Mouse (Mus musculus): ENCODE measurements around the gene Gm49630.
"Not testable (repeated sequence)": the region's sequence is repeated elsewhere in the genome, so short reads cannot be mapped to it uniquely, and the experiment has no call there.

Gm49630 gene

DNA sequence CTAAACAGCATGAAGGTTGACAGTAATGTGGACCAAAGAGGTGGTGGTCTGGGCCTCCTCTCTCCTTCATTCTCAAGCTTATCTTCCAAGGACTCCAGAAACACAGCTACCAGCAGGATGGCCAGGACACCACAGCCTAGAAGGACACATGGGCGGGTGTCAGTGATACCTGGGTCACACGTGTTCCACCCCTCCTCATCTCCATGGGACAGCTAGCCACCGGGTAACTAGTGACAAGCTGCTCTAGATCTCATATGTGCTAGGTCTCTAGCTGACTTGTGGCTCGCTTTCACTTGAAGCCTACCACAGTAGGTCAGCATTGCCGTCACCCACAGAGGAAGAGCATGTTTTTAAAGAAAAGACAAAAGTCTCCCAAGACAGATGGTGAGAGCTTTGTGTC lies at the start of gene Gm49630:
Gm49630 (minus strand) TSS at position 101 of the 400 bp plus-strand sequence.
- DNase-seq = not testable (repeated sequence)

DNA sequence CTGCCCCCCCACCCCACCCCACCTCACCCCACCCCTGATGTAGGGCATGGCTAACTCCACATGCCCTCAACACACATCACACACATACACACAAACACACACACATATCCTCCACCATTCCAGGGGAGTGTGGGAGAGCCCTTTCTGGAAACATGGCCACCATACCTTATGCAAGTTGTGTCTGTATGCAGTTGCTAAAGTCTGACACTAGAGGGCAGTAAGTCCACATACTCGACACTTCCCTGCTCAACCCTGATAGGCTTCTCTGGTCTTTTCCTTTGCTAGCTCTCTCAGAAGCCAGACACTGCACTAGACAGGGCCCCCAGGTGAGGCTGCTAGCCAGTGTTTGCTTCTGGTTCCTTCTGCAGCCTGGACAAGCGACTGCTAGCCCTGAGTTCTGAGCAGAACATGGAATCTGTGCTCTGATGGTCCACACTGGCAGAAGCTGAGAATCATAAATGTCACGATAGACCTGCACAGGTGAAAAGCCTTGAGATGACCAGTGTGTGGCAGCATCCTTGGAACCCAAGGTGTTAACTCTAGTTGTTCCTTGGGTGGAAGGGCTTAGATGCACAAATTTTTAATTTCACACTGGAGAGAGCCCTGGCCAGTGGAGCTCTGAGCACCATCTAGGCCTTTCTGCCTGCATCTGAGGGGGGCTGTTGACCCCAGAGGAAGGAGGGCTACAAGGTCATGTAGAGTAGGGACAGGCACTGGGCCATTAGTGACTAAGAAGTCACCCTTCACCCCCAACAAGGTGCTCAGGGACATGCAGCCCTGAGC lies 48.6 kb upstream of the Gm49630 start:
- not testable (repeated sequence) for DNase-seq

GRCm38 (mm10) chr17:7414601-7415310 lies 43.0 kb upstream of the Gm49630 start:
- not testable (repeated sequence) for DNase-seq

DNA sequence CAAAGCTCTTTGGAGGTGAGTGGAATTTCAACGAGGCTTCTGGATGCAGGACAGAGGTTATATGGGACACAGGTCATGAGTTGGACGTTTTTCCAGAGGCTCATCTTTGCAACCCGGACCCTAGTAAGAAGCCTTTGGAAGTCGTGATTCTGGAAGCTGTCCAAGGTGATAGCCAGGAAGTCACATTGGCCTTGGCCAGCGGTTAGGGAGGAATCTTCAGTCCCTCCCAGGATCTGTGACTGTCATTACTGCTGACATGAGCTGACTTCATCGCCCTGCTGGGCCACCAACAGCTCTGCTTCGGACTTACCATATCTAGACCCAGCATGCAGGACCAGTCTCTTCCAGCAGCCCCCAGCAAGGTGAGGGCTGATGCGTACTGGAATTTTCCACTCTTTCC lies 41.6 kb upstream of the Gm49630 start:
- DNase-seq = not testable (repeated sequence)

- DNase-seq = not testable (repeated sequence)
These were observed 28.0 kb upstream of the Gm49630 start for GRCm38 (mm10) chr17:7399770-7400169.

GRCm38 (mm10) chr17:7398198-7398847 lies 26.5 kb upstream of the Gm49630 start:
- DNase-seq = not testable (repeated sequence)

- not testable (repeated sequence) for DNase-seq
These were observed 25.3 kb upstream of the Gm49630 start for GRCm38 (mm10) chr17:7397079-7397478.

GRCm38 (mm10) chr17:7396288-7396687 lies 24.5 kb upstream of the Gm49630 start:
- not testable (repeated sequence) for DNase-seq

DNA sequence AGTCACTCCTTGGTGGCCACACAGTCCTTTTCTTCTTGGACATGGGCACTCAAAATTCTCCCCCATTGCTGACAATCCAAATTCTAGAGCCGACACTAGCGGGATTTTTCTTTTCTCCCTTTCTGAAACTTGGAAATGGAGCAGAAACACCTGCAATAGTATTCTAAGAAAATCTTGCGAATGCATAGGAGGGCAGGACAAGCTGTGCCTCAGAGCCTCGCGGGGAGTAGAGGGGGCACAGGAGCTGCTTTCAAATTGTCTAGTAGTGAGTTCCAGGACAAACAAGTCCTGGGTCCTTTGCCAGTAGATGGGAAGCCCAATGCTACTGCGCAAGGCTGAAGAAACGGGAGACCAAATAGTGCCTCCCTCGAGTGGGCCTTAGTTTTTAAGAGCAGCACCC lies 23.9 kb upstream of the Gm49630 start:
- DNase-seq = not testable (repeated sequence)

DNA sequence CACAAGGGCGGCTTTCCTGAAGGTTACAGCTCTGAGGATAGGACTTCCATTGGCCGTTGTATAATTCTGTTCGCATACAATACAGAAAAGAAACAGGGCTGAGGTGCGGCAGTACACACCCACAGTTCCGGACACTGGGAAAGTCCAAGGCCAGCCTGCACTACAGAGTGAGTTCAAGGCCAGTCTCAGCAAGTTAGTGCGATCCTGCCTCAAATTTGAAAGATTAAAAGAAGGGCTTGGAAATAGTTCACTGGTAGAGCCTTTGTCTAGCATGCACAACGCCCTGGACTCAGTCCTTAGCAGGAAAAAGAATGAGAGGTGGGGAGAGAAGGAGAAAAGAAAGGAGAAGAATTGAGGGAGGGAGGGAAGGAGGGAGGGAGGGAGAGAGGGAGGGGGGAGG lies 23.3 kb upstream of the Gm49630 start:
- not testable (repeated sequence) for DNase-seq

DNA sequence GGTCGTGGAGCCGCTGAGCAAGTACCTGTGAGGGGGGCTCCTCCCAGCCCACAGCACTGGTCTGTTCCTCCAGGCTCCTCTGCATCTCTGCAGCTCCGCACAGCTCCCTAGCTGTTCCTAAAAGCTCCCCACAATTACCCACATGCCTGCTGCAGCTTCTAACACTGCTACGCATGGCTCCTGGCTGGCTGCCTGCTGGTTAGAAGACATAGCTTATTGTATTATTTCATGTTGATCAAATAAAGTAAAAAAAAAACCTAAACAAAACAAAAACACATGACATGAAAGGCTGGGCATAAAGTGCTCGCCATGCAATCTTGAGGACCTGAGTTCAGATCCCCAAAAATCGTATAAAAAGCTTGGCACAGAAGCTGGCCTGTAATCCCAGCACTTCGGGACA lies 18.1 kb upstream of the Gm49630 start:
- not testable (repeated sequence) for DNase-seq

DNA sequence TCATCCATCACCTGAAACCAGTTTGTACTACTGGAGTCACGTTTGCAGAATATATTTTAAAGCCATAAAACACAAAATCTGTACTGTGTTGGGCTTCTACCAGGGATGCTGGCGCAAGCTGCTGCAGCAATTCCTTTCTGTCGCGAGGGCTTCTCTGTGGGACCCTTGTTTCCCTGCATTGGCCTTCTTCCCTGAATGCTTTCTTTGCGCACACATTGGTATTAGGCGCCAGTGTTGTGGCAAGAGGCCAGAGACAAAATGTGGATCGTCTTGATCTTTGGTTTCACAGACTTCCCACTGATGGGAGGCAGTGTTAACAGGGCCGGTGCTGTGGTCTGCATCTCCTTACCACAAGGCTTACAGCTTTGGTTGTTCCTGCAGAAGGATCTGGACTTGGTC lies 17.2 kb upstream of the Gm49630 start:
- DNase-seq = not testable (repeated sequence)

DNA sequence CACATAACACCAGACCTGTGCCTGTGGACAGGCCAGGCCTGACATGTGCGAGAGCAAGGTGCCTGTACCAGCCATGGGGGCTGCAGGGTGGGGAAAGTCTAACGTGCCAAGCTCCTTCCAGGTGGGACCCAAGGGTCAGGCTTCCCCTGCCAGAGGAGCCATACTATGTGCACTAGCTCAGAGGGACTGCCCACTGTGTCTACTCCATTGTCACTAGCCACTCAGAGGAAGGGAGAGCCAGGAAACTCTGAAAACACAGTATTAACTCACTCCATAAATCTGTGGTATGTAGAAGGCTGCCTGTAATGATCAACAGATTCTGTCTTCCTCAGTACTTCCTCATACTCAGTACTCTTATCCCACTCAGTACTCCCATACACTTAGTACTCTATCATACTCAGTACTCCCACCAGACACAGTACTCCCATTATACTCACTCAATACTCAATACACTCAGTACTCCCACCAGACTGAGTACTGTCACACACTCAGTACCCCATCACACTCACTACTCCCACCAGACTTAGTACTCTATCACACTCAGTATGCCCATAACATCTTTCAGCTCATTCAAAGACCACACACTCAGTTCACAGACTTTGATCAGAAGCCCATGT lies 16.7 kb upstream of the Gm49630 start:
- not testable (repeated sequence) for DNase-seq

GRCm38 (mm10) chr17:7386016-7386415 lies 14.2 kb upstream of the Gm49630 start:
- DNase-seq = not testable (repeated sequence)

DNA sequence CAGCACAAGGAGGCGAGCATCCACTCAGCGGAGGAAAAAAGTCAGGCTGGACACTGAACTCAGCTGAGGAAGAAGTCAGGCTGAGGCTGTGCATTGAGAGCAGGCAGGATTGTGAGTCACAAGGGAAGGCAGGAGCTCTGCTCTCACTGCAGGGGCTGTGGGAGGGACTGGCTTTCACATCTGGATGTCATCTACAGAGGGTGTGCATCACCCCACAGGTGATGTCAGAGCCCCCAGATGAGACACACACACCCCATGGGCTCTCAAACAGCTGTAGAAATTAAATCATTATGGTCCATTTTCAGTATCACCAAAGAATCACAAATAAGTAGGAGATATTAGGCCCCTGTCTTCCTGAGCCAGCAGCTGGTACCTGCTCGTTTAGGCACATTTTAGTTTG lies 13.6 kb upstream of the Gm49630 start, which contains the start of gene Unc93a2:
Unc93a2 (minus strand) TSS at position 101 of the 400 bp plus-strand sequence.
- not testable (repeated sequence) for DNase-seq

DNA sequence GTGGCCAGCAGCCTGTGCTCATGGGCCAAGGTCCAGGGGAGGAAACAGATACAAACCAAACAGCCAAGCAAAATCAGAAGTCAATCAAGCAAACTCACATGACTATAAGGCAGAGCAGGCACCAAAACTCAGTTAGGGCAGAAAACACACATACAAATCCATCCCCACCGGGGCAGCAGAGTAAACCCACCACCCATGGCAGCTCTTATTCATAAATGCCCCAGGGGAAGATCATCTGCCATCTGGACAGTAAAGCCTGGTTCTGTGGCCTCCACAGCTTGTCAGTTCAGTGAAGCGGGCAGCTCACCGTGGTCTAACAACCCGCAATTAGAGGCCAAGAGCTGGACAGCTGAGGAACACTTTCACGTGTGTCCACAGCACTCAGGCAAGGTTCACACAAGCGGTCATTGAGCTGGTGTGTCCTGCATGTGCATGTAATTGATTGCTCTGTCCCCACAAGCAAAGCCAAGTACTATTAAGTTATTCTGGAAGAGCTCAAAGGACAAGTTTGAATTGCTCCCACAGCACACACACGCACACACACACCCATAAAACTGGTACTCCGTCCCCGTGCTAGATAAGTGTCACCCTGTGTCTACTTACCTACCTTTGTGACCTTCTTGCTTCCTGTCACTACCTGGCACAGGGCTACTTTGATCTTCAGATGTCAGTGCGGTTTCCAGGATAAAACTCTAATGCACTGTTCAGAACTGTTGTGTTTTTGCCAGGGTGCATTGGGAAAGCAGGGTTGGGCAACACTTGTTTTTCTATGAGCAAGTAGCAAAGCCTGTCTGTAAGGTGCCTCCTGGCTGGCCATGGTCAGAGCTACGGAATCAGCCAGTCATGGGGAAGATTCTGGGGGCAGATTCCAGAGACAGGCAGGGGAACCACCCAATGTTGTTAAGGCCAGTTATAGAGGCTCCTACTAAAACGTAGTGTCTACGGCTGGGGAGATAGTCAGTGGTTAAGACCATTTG lies 11.7 kb upstream of the Gm49630 start:
- DNase-seq = not testable (repeated sequence)

DNA sequence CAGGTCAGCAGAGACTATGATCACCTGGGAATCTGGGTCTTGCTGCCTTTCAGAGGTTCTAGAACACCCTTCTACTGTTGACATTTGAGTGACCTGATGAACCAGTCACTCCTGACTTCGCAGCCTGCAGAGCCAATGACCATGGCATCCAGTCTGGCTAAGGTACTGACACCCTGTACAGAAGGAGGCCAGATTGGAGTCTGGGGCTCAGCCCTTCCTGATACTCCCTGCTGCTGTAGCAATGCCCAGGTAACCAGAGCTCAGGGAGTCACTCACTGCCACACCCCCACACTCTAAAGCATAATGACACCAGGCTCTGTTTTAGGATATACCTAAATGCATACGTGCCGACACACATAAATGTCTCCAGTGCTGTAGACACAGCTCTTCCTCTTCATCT lies 10.9 kb upstream of the Gm49630 start:
- not testable (repeated sequence) for DNase-seq

DNA sequence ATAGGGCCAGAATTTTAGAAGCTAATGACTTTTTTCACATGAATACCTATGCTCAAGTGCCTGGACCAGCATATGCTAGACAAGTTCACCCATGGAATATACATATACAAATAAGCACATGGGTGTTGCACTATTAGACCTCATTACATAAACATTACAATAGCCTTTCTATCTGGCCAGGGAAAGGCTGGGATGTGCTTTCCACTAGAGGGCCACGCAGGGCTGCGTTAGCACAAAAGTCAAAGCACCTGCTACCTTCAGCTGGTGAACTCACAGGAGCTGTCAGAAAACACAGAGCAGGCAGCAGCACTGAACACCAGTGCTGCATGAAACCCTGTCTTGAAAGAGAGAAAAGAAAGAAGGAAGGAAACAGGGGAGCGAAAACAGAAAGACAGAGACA lies 6.1 kb upstream of the Gm49630 start:
- DNase-seq = not testable (repeated sequence)

DNA sequence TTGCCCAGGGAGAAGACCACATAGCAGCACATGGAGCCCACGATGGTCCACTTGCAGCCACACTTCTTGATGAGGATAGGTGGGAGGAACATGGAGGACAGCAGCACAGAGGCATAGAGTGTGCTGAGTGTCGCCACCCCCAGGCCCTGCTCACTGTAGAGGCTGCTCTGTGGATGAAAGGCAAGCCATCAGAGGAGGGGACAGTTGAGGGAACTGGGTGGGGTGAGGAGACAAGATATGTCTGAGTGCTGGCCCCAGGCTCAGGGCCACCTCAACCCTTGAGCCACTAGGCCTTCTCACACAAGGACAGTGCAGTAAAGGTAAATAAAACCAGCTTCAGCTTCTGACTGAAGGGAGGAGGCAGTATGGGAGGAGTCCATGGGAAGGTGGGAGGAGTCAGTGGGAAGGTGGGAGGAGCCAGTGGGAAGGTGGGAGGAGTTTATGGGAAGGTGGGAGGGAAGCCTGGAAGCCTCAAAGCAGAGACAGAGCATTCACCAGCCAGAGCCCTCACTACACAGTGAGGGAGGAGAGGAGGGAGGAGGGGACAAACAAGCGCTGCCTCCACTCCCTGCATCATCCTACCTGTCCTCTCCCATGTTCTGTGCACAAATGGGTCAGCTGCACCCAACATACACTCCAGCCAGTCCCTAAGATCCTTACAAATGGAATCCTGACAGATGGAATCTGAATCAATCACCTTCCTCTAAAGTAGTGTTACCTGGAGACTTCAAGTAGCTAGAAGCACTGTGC lies 5.3 kb upstream of the Gm49630 start:
- not testable (repeated sequence) for DNase-seq

GRCm38 (mm10) chr17:7369401-7369800 lies 2.4 kb downstream of the Gm49630 start:
- not testable (repeated sequence) for DNase-seq

All from cerebellum, adult 11-12 months (tissue).